Mouse (Mus musculus) bone marrow macrophage, adult 2 months (primary cell): ENCODE measurements around the gene Disp3.

ENCODE experiments used
- CTCF ChIP-seq: IDR thresholded peaks from 2 replicates; pipeline ENCODE4 v1.5.1; 2012; ENCODE audit warnings: low read depth, mild to moderate bottlenecking, low read length, moderate library complexity
- POLR2A ChIP-seq: IDR thresholded peaks from 2 replicates; pipeline ENCODE4 v1.6.1; 2012; ENCODE audit warnings: mild to moderate bottlenecking, low read depth, low read length, borderline replicate concordance

DNA sequence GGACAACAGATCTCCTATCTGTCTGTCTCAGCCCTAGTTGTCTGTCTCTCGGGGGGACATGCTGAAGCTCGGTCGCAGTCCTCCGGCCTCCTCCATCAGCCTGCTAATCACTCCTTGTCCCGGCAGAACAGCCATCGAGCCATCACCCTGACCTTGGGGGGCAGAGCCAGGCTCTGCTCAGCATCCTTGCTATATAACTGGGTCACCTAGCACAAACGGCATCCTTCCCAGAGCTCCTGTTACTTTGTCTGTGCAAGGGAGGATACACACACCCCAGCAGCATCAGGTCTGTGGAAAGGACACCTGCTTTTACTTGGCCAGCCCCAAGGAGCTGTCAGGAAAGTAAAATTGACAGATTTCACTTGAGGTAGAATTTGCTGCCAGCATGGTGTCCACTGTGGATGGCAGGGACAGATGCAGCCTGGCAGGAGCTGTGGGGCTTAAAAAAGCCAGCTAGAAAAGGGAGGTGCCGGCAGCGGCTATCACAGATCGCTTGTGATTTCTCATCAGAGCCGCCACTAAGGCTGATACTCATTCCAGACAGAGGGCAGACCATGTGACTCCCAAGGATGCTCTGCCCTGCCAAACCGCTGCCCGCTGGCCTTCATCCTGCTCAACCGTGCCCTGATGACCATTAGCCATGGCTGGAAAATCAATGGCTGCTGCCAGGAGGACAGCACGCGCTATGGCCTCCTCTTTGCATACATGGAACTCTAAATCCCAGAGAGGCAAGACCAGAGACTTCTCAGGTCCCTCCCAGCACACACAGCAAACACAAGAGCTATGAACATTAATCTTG lies 27.8 kb upstream of the Disp3 start:
- TF ChIP-seq POLR2A (no peak), CTCF (no peak)
